Mouse (Mus musculus): Measurements from ENCODE around the gene Cacng2.

DNA sequence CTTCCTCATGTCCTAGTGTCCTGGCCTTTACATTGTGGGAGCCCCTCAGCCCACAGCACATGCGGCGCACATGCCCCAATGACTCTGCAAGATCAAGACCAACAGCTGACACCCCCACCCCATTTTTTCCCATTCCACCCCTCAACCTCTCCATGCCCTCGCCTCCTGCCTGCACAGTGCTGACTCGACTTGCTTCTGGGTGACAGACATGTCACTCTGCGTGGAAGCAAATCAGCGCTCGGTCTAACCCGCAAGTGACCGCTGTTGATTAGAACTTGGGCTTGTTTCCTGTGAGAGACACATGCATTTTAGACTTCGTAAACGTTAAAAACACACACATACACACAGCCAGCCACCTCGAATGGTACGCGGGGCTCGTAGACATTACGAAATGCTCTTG is 2.1 kb downstream of the Cacng2 start:
- TF ChIP-seq CTCF (IDR thresholded peaks at IDR 0.05; ENCODE audit: low read depth): no peak
- no peak for TF ChIP-seq EP300 (IDR thresholded peaks at IDR 0.05; ENCODE audit: low read depth)
